Mouse (Mus musculus): ENCODE results near the gene Vps33b. TPM values are rescaled to one million over a fixed set of nuclear protein-coding genes. Genes with fewer than 3 reads are reported as not detected.

The Vps33b gene
- polyA plus RNA-seq, 1 experiment from 2014 or later, result 15.1 TPM

DNA sequence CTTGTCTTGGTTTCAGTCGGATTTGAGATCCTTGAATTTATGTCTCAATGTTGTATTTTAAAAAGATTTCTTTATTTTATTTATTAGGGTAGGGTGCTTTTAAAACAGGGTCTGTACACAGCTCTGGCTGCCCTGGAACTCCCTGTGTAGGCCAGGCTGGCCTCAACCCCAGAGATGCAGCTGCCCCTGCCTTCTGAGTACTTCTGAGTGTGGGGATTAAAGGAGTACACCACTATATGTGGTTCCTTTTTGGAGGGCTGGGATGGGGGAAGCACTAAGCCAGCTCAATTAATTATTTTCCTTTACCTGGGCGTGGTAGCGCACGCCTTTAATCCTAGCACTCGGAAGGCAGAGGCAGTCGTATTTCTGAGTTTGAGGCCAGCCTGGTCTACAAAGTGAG, 27.0 kb downstream of the Vps33b start:
- DNase-seq (ENCODE audit: low spot score), result no peak
- H3K36me3 ChIP-seq (ENCODE audit: control insufficient read depth, insufficient read depth, low read length), result peaks cover 2% of the 10 kb centered on the region; the same call in 1 of the 2 replicates
- H3K27me3 ChIP-seq (ENCODE audit: control insufficient read depth, insufficient read depth, low read length), result no peaks in the 10 kb centered on the region
- no peaks in the 10 kb centered on the region for H3K9me3 ChIP-seq (ENCODE audit: control insufficient read depth, low read length)
- H3K4me2 ChIP-seq (ENCODE audit: low read depth), result 0 out of 2 replicates have a peak overlapping the region, but pooled peaks have one; percentile 3
- 95% methylated on average over 6 of the region's 6 CpGs for WGBS
- no peak overlapping the region for H3K27ac ChIP-seq (ENCODE audit: low read depth, low read length)
- peaks cover 9% of the 10 kb centered on the region for H3K4me1 ChIP-seq (ENCODE audit: control insufficient read depth, insufficient read depth, low read length)
- ATAC-seq (ENCODE audit: insufficient read depth, low FRiP score, low TSS enrichment), result no peak
- H3K9ac ChIP-seq (ENCODE audit: low read length), result no peak overlapping the region
- H3K4me3 ChIP-seq (ENCODE audit: low read depth, low read length), result no peak overlapping the region

DNA sequence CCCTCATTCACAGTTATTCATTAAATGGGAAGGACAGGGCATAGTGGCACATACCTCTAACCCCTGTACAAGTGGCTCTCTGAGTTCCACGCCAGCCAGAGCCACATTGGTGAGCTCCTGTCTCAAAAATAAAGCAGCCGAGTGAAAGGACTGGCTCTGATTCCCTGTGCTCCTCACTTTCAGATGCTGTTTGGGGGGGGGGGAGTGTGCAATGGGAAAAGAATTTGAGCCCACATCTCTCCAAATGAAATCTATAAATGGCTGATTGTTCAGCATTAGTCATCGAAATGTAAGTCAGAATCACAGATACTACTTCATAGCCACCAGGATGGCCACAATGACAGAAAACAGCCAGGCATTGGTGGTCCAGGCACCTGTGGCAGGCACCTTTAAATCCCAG, 27.6 kb downstream of the Vps33b start:
- WGBS, result 87% methylated on average over 3 of the region's 3 CpGs
- Histone ChIP-seq H3K9me3 (ENCODE audit: control insufficient read depth, low read length) (no peaks in the 10 kb centered on the region), H3K4me1 (ENCODE audit: control insufficient read depth, insufficient read depth, low read length) (peaks cover 9% of the 10 kb centered on the region), H3K27me3 (ENCODE audit: control insufficient read depth, insufficient read depth, low read length) (no peaks in the 10 kb centered on the region), H3K9ac (ENCODE audit: low read length) (no peak overlapping the region), H3K36me3 (ENCODE audit: control insufficient read depth, insufficient read depth, low read length) (peaks cover 6% of the 10 kb centered on the region), H3K4me3 (ENCODE audit: low read depth, low read length) (no peak overlapping the region), H3K27ac (ENCODE audit: low read depth, low read length) (no peak overlapping the region), H3K4me2 (ENCODE audit: low read depth) (no peak overlapping the region)
- ATAC-seq (ENCODE audit: insufficient read depth, low FRiP score, low TSS enrichment), result no peak
- no peak for DNase-seq (ENCODE audit: low spot score)

DNA sequence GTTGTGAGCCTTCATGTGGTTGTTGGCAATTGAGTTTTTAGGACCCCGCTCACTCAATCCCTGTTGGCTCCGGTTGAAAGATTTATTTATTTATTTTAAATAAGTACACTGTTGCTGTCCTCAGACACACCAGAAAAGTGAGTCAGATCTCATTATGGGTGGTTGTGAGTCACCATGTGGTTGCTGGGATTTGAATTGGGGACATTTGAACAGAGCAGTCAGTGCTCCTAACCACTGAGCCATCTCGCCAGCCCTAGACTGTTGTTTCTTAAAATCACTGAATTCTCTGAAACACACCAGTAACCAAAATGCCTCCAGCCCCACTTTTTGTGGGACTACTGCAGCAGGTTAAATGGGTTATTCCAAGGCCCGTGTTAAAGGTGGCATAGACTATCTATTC, 29.3 kb downstream of the Vps33b start:
- Histone ChIP-seq H3K36me3 (ENCODE audit: control insufficient read depth, insufficient read depth, low read length) (peaks cover 6% of the 10 kb centered on the region), H3K9me3 (ENCODE audit: control insufficient read depth, low read length) (no peaks in the 10 kb centered on the region), H3K4me1 (ENCODE audit: control insufficient read depth, insufficient read depth, low read length) (peaks cover 9% of the 10 kb centered on the region), H3K27me3 (ENCODE audit: control insufficient read depth, insufficient read depth, low read length) (no peaks in the 10 kb centered on the region), H3K9ac (ENCODE audit: low read length) (no peak overlapping the region), H3K27ac (ENCODE audit: low read depth, low read length) (no peak overlapping the region), H3K4me2 (ENCODE audit: low read depth) (no peak overlapping the region), H3K4me3 (ENCODE audit: low read depth, low read length) (no peak overlapping the region)
- DNase-seq (ENCODE audit: low spot score) (no peak), ATAC-seq (ENCODE audit: insufficient read depth, low FRiP score, low TSS enrichment) (no peak)
- WGBS, result 95% methylated on average over 4 of the region's 4 CpGs

DNA sequence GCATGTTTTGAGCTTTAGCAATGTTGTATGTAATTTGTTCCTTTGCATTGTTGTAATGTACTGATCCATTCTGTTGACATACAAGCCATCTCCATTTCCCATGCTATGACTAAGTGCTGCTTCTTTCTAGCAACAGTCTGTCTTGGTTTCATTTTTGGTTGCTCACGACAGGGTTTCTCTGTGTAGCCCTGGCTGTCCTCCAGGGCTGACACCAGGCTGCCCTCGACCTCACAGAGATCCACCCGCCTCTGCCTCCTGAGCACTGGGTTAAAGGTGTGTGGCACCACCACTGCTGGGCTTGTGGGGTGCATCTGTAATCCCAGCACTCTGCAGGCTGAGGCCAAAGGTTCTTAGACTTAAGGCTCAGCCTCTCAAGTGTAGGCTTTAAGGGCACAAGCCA, 30.1 kb downstream of the Vps33b start:
- Histone ChIP-seq H3K27me3 (ENCODE audit: control insufficient read depth, insufficient read depth, low read length) (no peaks in the 10 kb centered on the region), H3K27ac (ENCODE audit: low read depth, low read length) (no peak overlapping the region), H3K9me3 (ENCODE audit: control insufficient read depth, low read length) (no peaks in the 10 kb centered on the region), H3K4me1 (ENCODE audit: control insufficient read depth, insufficient read depth, low read length) (peaks cover 9% of the 10 kb centered on the region), H3K4me3 (ENCODE audit: low read depth, low read length) (no peak overlapping the region), H3K36me3 (ENCODE audit: control insufficient read depth, insufficient read depth, low read length) (peaks cover 6% of the 10 kb centered on the region), H3K4me2 (ENCODE audit: low read depth) (no peak overlapping the region), H3K9ac (ENCODE audit: low read length) (no peak overlapping the region)
- DNase-seq (ENCODE audit: low spot score) (no peak), ATAC-seq (ENCODE audit: insufficient read depth, low FRiP score, low TSS enrichment) (no peak)
- 88% methylated on average over 3 of the region's 3 CpGs for WGBS

DNA sequence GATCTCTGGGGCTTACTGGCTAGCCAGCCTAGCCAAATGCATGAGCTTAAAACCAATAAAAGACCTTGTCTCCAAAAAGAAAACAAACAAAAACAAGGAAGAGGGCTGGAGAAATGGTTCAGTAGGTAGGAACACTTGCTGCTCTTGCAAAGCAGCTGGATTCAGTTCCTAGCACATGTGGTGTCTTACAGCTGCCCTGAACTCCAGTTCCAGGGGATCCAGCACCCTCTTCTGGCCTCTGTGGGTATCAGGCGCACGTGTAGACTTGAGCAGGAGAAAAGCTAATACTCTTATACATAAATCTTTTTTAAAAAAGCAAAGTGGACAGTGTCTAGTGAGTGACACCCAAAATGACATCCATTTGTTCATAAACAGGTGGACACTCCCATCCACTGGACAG, 32.1 kb downstream of the Vps33b start:
- H3K4me2 ChIP-seq (ENCODE audit: low read depth), result no peak overlapping the region
- peaks cover 9% of the 10 kb centered on the region for H3K36me3 ChIP-seq (ENCODE audit: control insufficient read depth, insufficient read depth, low read length)
- H3K27me3 ChIP-seq (ENCODE audit: control insufficient read depth, insufficient read depth, low read length), result no peaks in the 10 kb centered on the region
- ATAC-seq (ENCODE audit: insufficient read depth, low FRiP score, low TSS enrichment) (no peak), DNase-seq (ENCODE audit: low spot score) (no peak)
- H3K4me1 ChIP-seq (ENCODE audit: control insufficient read depth, insufficient read depth, low read length), result peaks cover under 1% of the 10 kb centered on the region; the same call in 1 of the 2 replicates
- H3K4me3 ChIP-seq (ENCODE audit: low read depth, low read length), result no peak overlapping the region
- no peak overlapping the region for H3K27ac ChIP-seq (ENCODE audit: low read depth, low read length)
- no peaks in the 10 kb centered on the region for H3K9me3 ChIP-seq (ENCODE audit: control insufficient read depth, low read length)
- no peak overlapping the region for H3K9ac ChIP-seq (ENCODE audit: low read length)
- 96% methylated on average over 2 of the region's 2 CpGs for WGBS

DNA sequence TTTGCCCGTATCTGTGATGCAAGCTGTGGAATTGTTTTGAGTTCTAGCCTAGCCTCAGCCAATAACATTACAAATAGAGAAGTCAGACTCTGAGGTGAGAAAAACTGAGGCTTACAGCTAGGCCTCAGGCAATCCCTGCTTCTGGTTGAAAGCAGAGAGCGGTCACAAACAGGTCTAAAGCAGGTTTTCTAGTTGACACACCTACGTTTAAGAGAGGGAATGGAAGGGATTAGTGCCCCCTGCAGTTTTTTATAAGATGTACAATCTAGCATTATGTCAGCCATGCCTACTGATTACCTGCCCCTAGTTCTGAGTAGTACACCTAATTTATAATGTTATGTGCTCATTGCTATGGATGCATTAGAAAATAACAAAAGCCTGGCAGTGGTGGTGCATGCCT, 38.3 kb downstream of the Vps33b start:
- H3K36me3 ChIP-seq (ENCODE audit: control insufficient read depth, insufficient read depth, low read length), result peaks cover 19% of the 10 kb centered on the region
- WGBS, result 92% methylated on average over 3 of the region's 3 CpGs
- no peak overlapping the region for H3K4me2 ChIP-seq (ENCODE audit: low read depth)
- H3K9me3 ChIP-seq (ENCODE audit: control insufficient read depth, low read length), result no peaks in the 10 kb centered on the region
- ATAC-seq (ENCODE audit: insufficient read depth, low FRiP score, low TSS enrichment), result no peak
- H3K27me3 ChIP-seq (ENCODE audit: control insufficient read depth, insufficient read depth, low read length), result no peaks in the 10 kb centered on the region
- no peak overlapping the region for H3K9ac ChIP-seq (ENCODE audit: low read length)
- no peak overlapping the region for H3K27ac ChIP-seq (ENCODE audit: low read depth, low read length)
- H3K4me1 ChIP-seq (ENCODE audit: control insufficient read depth, insufficient read depth, low read length), result no peaks in the 10 kb centered on the region
- no peak overlapping the region for H3K4me3 ChIP-seq (ENCODE audit: low read depth, low read length)
- no peak for DNase-seq (ENCODE audit: low spot score)

DNA sequence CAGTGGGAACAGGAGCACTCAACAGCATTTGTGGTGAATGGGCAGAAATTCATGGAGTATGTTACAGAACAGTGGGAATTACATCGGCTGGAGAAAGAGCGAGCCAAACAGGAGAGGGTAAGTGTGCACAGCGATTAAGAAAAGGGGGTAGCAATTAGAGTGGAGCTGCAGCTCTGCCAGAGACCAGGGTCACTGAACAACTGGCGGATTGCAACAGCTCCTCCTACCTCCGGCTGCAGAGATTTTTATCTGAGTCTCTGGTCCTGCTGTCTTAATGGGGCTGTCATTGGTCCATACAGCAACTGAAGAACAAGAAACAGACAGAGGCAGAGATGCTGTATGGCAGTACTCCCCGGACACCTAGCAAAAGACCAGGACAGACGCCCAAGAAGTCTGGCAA, 41.3 kb downstream of the Vps33b start:
- Histone ChIP-seq H3K36me3 (ENCODE audit: control insufficient read depth, insufficient read depth, low read length) (peaks cover 27% of the 10 kb centered on the region), H3K4me2 (ENCODE audit: low read depth) (no peak overlapping the region), H3K9ac (ENCODE audit: low read length) (no peak overlapping the region), H3K9me3 (ENCODE audit: control insufficient read depth, low read length) (no peaks in the 10 kb centered on the region), H3K4me3 (ENCODE audit: low read depth, low read length) (no peak overlapping the region), H3K27me3 (ENCODE audit: control insufficient read depth, insufficient read depth, low read length) (no peaks in the 10 kb centered on the region), H3K4me1 (ENCODE audit: control insufficient read depth, insufficient read depth, low read length) (no peaks in the 10 kb centered on the region), H3K27ac (ENCODE audit: low read depth, low read length) (no peak overlapping the region)
- 85% methylated on average over 7 of the region's 7 CpGs for WGBS
- no peak for ATAC-seq (ENCODE audit: insufficient read depth, low FRiP score, low TSS enrichment)
- DNase-seq (ENCODE audit: low spot score), result no peak

DNA sequence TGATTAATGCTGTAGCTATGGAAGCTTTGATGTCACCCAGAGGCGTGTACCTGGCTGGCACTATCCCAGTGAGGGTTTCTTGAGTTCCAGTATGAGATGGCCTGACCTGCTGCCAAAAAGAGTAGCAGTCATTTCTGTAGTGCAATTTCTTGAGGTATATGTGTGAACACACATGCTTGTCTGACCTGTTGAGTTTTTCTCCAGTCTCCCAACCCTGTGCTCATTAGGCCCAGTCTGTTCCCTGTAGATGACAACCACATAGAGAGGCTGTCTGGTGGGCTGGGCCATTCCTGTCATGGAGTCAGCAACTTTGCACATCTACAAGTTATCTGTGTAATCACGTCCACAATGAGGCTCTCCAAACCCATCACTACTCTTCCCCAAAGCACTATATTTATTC, 46.3 kb downstream of the Vps33b start:
- H3K36me3 ChIP-seq (ENCODE audit: control insufficient read depth, insufficient read depth, low read length), result peaks cover 24% of the 10 kb centered on the region
- no peaks in the 10 kb centered on the region for H3K4me1 ChIP-seq (ENCODE audit: control insufficient read depth, insufficient read depth, low read length)
- H3K9me3 ChIP-seq (ENCODE audit: control insufficient read depth, low read length), result no peaks in the 10 kb centered on the region
- no peak for ATAC-seq (ENCODE audit: insufficient read depth, low FRiP score, low TSS enrichment)
- H3K9ac ChIP-seq (ENCODE audit: low read length), result no peak overlapping the region
- H3K27me3 ChIP-seq (ENCODE audit: control insufficient read depth, insufficient read depth, low read length), result no peaks in the 10 kb centered on the region
- H3K27ac ChIP-seq (ENCODE audit: low read depth, low read length), result no peak overlapping the region
- no peak overlapping the region for H3K4me2 ChIP-seq (ENCODE audit: low read depth)
- 83% methylated on average over 2 of the region's 2 CpGs for whole genome bisulfite sequencing
- no peak overlapping the region for H3K4me3 ChIP-seq (ENCODE audit: low read depth, low read length)
- no peak for DNase-seq (ENCODE audit: low spot score)

DNA sequence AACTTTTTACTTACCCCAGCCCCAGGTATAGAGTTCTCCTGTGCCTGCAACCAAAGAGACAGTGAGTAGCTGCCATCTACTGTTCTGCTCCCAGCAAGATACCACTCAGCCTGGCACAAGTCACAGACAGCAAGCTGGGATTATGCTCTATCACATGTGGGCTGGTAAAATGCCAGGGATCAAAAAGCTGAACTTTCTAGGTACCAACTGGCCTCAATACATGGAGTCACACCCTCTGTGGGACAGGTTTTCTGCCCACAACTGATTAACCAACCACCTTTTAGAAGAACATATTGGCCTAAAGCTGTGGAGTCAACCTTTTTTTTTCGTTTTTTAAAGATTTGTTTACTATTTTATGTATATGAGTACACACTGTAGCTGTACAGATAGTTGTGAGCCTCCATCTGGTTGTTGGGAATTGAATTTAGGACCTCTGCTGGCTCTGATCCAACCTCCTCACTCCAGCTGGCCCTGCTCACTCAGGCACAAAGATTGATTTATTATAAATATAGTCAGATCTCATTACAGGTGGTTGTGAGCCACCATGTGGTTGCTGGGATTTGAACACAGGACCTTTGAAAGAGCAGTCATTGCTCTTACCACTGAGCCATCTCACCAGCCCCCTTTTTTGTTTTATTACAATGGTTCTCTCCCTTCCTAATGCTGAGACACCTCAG, 48.1 kb downstream of the Vps33b start:
- Histone ChIP-seq H3K27ac (ENCODE audit: low read depth, low read length) (no peak overlapping the region), H3K4me3 (ENCODE audit: low read depth, low read length) (no peak overlapping the region), H3K4me1 (ENCODE audit: control insufficient read depth, insufficient read depth, low read length) (no peaks in the 10 kb centered on the region; the same call in 1 of the 2 replicates), H3K9ac (ENCODE audit: low read length) (no peak overlapping the region), H3K36me3 (ENCODE audit: control insufficient read depth, insufficient read depth, low read length) (peaks cover 18% of the 10 kb centered on the region), H3K9me3 (ENCODE audit: control insufficient read depth, low read length) (no peaks in the 10 kb centered on the region), H3K27me3 (ENCODE audit: control insufficient read depth, insufficient read depth, low read length) (no peaks in the 10 kb centered on the region), H3K4me2 (ENCODE audit: low read depth) (no peak overlapping the region)
- ATAC-seq (ENCODE audit: insufficient read depth, low FRiP score, low TSS enrichment), result no peak
- WGBS, result 87% methylated on average over 1 of the region's 1 CpGs
- no peak for DNase-seq (ENCODE audit: low spot score)

Data from neural tube, embryonic 11.5 days (tissue).